Mouse (Mus musculus) kidney, adult 2 months (tissue): Measurements from ENCODE around the gene Maats1.

Experiments used
- CTCF ChIP-seq: fragments of 200-500 bp; conservative IDR thresholded peaks from 2 replicates; pipeline ENCODE4 v1.5.1; 2011; ENCODE audit warnings: low read depth, mild to moderate bottlenecking, control low read depth, low read length, moderate library complexity, mixed read lengths; ENCODE audit not compliant: insufficient read depth, insufficient read length
- POLR2A ChIP-seq: fragments of 200-500 bp; IDR thresholded peaks from one replicate; pipeline ENCODE4 v1.6.1; 2011; ENCODE audit warnings: low read depth, low read length, control low read depth

DNA sequence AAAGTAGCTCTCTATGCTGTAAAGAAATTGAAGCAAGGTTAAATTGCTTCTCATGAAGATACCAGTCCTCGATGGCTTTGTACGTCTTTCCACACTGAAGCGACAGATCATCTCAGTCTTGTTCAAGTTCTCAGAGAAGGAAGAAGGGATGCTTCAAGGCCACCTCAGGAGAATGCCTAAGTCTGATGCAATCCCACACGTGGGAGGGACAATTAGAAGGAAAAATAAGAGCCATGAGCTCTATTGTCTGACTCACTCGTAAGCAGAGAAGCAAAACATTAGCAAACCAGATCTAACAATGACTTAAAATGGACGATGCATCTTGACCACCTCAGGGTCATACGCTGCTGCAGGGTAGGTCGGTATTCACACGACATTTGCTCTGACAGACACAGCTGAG lies 23.5 kb downstream of the Maats1 start:
- TF ChIP-seq CTCF (no peak), POLR2A (no peak)
